Mouse (Mus musculus): ENCODE data around the gene Ccnf. TPM values are rescaled to one million over a fixed set of nuclear protein-coding genes. Genes with fewer than 3 reads are reported as not detected.

The Ccnf gene
- polyA plus RNA-seq, 1 experiment from 2014 or later = 78.9 TPM

DNA sequence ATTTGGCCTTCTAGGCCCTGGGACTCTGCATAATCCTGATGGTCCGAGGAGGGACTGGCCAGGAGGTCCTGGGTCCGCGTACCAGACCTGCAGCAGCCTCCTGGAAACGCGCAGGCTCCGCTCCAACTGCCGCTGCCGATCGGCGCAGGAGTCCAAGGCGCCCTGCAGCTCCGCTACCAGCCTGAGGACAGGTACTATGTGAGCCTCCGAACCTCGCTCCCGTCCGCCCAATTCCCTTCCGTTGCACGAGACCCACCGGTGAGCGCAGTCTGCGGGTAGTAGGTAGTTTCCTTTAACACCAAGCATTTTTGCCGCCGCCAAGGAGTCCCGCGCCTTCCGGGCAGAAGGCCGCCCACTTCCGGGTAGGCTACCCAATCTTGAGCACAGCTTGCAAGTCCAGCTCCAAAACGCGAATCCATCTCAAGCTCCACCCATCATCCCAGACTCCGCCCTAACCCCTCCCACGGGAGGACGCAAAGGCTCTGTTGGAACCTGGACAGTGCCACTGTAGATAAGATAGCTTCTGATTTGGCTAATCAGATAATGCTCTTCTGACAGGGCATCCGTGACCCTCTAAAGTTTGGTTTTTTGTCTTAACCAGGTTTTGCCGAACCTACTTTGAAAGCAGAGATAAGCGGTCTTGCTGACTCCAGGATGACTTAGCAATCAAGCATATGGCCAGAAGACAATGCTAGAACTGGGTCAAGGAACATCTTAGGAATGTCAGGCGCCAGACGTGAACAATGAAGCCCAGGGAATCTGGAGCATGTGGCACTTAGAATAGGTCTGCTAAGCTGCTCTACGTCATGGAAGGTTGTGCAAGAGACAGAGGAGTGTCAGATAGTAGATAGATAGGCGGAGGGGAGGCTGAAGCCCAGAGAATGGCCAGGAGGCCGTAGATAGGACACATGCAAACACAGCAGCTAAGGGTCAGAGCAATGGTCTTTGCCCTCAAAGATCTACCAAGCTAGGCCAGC is 30.6 kb downstream of the Ccnf start, which contains the start of gene Tedc2:
TSS of gene Tedc2 (minus strand) at position 417 of the 977 bp plus-strand sequence.
- peak; percentile 98 for DNase-seq (ENCODE audit: low spot score)
- peaks cover 59% of the 10 kb centered on the region for H3K36me3 ChIP-seq
- peak within 1 kb of the TSS; percentile 89 for H3K27ac ChIP-seq
- 2% methylated on average over 41 of the region's 41 CpGs for WGBS
- no peaks in the 10 kb centered on the region for H3K9me3 ChIP-seq
- peaks cover 17% of the 10 kb centered on the region for H3K4me1 ChIP-seq
- peak within 1 kb of the TSS; percentile 90 for H3K4me3 ChIP-seq
- H3K27me3 ChIP-seq (ENCODE audit: insufficient read depth, poor library complexity, severe bottlenecking) = no peaks in the 10 kb centered on the region

GRCm38 (mm10) chr17:24216836-24217235 is 34.4 kb downstream of the Ccnf start:
- Histone ChIP-seq H3K27ac (no peak overlapping the region), H3K9me3 (no peaks in the 10 kb centered on the region), H3K27me3 (ENCODE audit: insufficient read depth, poor library complexity, severe bottlenecking) (no peaks in the 10 kb centered on the region), H3K4me1 (peaks cover 21% of the 10 kb centered on the region), H3K36me3 (peaks cover 38% of the 10 kb centered on the region), H3K4me3 (no peak overlapping the region)
- no peak for DNase-seq (ENCODE audit: low spot score)
- 66% methylated on average over 4 of the region's 4 CpGs for WGBS

DNA sequence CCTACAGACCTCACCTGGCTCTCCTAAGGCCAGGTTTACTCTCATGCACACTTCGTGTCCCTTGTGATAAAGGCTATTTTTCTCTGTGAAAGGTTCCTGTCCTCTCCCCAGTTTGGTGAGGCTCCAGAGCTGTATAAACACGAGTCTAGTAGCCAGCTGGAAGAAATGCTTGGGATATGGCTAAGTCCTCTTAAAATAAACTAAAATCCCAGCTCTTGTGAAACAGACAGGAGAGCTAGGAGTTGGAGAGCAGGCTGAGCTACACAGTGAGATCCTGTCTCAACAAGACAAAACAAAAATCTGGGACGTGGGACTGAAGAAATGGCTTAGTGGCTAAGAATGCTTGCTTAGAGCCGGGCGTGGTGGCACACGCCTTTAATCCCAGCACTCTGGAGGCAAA is 38.1 kb downstream of the Ccnf start:
- Histone ChIP-seq H3K27me3 (ENCODE audit: insufficient read depth, poor library complexity, severe bottlenecking) (peaks cover 21% of the 10 kb centered on the region), H3K4me3 (no peak overlapping the region), H3K27ac (no peak overlapping the region), H3K9me3 (no peaks in the 10 kb centered on the region), H3K4me1 (peaks cover 42% of the 10 kb centered on the region), H3K36me3 (peaks cover 35% of the 10 kb centered on the region)
- 80% methylated on average over 6 of the region's 6 CpGs for WGBS
- no peak for DNase-seq (ENCODE audit: low spot score)

DNA sequence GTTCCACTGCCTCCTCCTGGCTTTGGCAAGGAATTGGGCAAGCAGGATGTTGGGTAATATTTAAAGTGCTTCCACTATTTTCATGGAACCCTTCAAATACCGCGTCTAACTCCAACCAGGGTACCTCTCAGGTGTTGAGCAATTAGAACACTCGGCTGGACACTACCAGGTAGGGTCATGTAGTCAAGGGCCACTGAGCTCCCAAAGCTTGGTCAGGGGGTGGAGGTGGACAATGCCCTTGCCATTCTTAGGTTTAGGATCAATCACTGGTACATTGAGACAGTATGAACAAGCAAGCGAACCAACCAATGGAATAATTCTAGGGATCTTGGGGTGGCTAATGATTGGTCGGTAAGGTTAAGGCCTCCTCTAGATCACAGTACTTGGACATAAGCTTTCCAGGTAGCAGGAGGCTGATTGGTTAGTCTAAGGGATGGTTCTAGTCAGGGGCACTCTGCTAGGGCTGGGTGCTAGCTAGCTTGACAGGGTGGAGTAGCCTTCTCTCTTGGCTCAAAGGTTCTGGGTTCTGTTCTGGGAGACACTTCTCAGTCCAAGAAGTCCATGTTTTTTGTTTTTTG is 38.8 kb downstream of the Ccnf start:
- Histone ChIP-seq H3K4me3 (peak overlapping the region; percentile 74), H3K27ac (peak overlapping the region; percentile 91), H3K36me3 (peaks cover 29% of the 10 kb centered on the region), H3K9me3 (no peaks in the 10 kb centered on the region), H3K4me1 (peaks cover 48% of the 10 kb centered on the region), H3K27me3 (ENCODE audit: insufficient read depth, poor library complexity, severe bottlenecking) (peaks cover 27% of the 10 kb centered on the region)
- DNase-seq (ENCODE audit: low spot score) = no peak
- WGBS = 29% methylated on average over 5 of the region's 5 CpGs

DNA sequence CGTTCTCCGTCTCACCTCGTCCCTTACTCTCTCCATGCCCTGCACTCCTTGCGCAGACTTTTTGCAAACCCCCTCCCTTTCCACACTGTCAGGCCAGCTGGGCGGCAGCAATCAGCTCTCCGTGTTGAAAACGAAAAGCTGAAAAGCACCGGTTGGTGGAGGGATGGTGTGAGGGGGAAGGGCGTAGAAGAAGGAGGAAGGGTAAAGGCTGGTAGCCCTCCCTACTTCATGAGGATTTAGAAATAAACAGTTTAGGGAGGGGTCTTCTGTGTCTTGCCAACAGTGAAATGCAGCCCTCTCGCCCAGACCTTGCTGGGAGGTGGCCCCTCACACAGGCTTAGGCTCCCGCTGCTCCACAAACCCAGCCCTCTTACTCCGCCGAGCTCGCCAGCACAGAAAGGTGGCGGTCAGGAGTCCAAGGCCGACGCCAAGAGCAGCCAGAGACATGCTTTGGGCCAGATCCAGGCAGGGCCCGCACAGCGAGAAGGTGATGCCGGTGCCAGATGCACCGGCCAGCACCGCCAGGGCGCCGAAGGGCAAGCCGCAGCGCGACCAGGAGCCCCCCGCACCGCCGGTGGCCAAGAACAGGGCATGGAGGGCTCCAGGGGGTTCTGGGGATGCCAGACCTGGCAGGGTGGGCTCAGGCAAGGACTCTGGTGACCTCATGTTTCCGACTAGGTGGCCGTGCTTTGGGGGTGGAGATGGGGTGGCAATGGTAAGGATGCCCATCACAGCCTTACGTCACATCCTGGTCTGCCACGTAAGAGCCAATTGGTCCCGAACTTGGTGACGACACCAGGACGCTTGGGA is 39.4 kb downstream of the Ccnf start:
- Histone ChIP-seq H3K27ac (peak overlapping the region; percentile 91), H3K4me1 (peaks cover 55% of the 10 kb centered on the region), H3K36me3 (peaks cover 23% of the 10 kb centered on the region), H3K9me3 (no peaks in the 10 kb centered on the region), H3K4me3 (peak overlapping the region; percentile 74), H3K27me3 (ENCODE audit: insufficient read depth, poor library complexity, severe bottlenecking) (peaks cover 34% of the 10 kb centered on the region)
- DNase-seq (ENCODE audit: low spot score) = peak; percentile 89
- WGBS = 2% methylated on average over 37 of the region's 37 CpGs

GRCm38 (mm10) chr17:24210591-24210990 is 40.7 kb downstream of the Ccnf start:
- Histone ChIP-seq H3K4me3 (peak overlapping the region; percentile 74), H3K27ac (peak overlapping the region; percentile 17; the same call in 1 of the 2 replicates), H3K36me3 (peaks cover 11% of the 10 kb centered on the region), H3K9me3 (no peaks in the 10 kb centered on the region), H3K27me3 (ENCODE audit: insufficient read depth, poor library complexity, severe bottlenecking) (peaks cover 42% of the 10 kb centered on the region), H3K4me1 (peaks cover 68% of the 10 kb centered on the region)
- WGBS = 58% methylated on average over 3 of the region's 3 CpGs
- DNase-seq (ENCODE audit: low spot score) = no peak

DNA sequence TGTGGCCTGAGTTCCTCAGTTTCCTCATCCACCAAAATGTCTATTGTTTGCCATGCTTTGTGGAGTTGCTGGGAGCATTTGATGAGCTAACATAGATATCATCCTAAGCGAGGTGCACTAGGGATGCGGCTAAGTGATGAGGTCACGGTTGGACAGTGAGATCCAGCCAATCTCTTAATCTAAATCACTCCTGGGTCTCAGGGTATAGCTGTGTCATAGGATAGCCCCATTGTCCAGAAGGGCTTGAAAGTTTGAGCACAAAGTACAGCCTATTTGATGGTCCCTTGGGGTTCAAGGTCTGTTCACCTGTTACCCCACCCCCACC is 41.4 kb downstream of the Ccnf start:
- Histone ChIP-seq H3K4me3 (peak overlapping the region; percentile 67), H3K4me1 (peaks cover 75% of the 10 kb centered on the region), H3K27ac (peak overlapping the region; percentile 91), H3K9me3 (no peaks in the 10 kb centered on the region), H3K27me3 (ENCODE audit: insufficient read depth, poor library complexity, severe bottlenecking) (peaks cover 42% of the 10 kb centered on the region), H3K36me3 (0 out of 2 replicates have a peak, but pooled peaks cover 4% of the 10 kb centered on the region)
- no peak for DNase-seq (ENCODE audit: low spot score)
- WGBS = 69% methylated on average over 3 of the region's 3 CpGs

DNA sequence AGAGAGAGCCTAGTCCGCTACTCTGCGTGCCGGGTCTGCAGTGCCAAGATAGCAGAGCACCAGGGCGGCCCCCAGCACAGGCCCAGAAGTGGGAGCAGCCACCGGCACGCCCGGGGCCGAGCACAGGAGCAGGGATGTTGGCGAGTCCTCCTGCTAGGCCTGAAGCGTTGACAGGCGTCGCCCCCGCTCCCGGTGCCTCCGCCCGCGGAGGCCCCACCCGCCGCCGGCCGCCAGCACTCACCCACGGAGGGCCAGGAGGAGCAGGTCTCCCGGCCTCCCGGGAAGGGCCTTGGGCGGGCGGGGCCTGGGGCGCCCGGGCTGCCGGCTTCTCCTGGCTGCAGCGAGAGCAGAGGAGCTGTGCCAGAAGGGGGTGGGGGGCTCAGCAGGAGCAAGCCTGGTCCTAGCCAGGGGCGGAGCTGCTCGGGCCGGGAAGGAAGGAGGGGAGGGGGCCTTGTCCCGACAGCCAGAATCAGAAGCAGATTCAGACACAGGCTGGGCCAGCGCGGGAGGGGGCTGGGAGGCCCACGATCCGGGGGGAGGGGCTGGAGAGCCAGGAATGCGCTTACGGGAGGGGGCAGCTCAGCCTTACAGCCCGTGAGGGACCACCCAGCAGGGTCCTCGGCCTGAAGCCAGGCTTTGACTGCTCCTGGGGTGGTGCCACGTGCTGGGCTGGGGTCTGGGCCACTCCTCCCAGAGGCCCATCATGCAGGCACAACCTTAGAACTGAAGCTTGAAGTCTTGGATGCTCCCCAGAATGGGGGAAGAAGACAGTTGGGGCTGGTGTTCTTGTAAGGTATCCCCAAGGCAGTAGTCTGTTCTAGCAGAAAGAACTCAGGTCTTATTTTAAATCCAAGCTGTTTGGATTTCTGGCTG is 42.0 kb downstream of the Ccnf start, which contains the start of gene Ntn3:
TSS of gene Ntn3 (minus strand) at position 489 of the 873 bp plus-strand sequence.
- H3K4me1 ChIP-seq = peaks cover 81% of the 10 kb centered on the region
- no peaks in the 10 kb centered on the region for H3K9me3 ChIP-seq
- H3K36me3 ChIP-seq = 0 out of 2 replicates have a peak, but pooled peaks cover under 1% of the 10 kb centered on the region
- WGBS = 2% methylated on average over 43 of the region's 43 CpGs
- H3K4me3 ChIP-seq = peak within 1 kb of the TSS; percentile 67
- H3K27me3 ChIP-seq (ENCODE audit: insufficient read depth, poor library complexity, severe bottlenecking) = peaks cover 42% of the 10 kb centered on the region
- peak within 1 kb of the TSS; percentile 91 for H3K27ac ChIP-seq
- DNase-seq (ENCODE audit: low spot score) = peak; percentile 94

- Histone ChIP-seq H3K27me3 (ENCODE audit: insufficient read depth, poor library complexity, severe bottlenecking) (peaks cover 42% of the 10 kb centered on the region), H3K4me1 (peaks cover 87% of the 10 kb centered on the region), H3K27ac (peak overlapping the region; percentile 91), H3K36me3 (no peaks in the 10 kb centered on the region), H3K9me3 (no peaks in the 10 kb centered on the region), H3K4me3 (peak overlapping the region; percentile 67)
- 3% methylated on average over 29 of the region's 29 CpGs for WGBS
- no peak for DNase-seq (ENCODE audit: low spot score)
These were observed 42.6 kb downstream of the Ccnf start for GRCm38 (mm10) chr17:24208641-24209042.

DNA sequence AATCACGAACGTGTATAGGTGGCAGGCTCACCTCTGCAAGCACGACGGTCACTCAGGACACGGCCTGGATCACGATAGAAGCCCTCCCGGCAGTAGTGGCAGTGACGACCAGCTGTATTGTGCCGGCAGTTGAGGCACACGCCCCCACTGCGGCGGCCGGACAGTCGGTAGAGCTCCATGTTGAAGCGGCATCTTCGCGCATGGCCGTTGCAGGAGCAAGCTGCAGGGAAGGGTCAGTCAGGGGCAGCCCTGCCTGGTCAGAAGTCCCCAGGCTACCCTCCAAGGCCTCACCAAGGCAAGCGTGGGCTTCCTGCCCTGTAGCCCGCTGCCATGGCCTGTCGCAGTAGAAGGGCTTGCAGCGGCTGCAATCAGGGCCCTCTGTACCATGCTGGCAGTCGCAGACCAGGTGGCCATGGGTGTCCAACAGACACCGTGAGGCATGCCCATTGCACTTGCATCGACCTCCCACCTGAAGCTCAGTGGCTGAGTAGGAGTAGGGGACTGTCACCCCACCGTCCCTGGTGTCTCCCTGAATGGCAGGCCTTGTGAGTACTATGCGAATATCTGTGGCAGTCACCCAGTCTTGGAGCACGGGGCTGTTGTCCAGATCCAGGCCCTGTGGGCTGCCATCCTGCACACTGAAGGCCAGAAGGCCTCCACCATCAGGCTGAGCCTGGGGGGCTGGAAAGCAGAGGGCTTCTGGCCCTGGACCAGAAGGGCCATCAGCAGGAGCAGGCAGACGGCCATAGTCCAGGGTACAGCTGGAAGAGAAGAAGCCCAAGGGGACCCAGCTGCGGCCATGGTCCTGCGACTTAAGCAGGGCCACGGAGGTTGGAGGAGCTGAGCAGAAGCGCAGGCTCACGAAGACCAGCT is 43.3 kb downstream of the Ccnf start:
- DNase-seq (ENCODE audit: low spot score) = no peak
- WGBS = 62% methylated on average over 34 of the region's 34 CpGs
- H3K27me3 ChIP-seq (ENCODE audit: insufficient read depth, poor library complexity, severe bottlenecking) = peaks cover 42% of the 10 kb centered on the region

More for the DNA sequence above, 43.3 kb downstream of the Ccnf start:
- Histone ChIP-seq H3K27ac (peak overlapping the region; percentile 91), H3K36me3 (no peaks in the 10 kb centered on the region), H3K4me1 (peaks cover 93% of the 10 kb centered on the region), H3K9me3 (no peaks in the 10 kb centered on the region), H3K4me3 (peak overlapping the region; percentile 67)

All from heart, embryonic 10.5 days (tissue).